Mouse (Mus musculus) thymus, postnatal 4 days (tissue): Measurements from ENCODE around the gene Mcrs1.
A peak's percentile ranks its signal among the peaks of the same experiment; 100 is the strongest.
"Not testable (repeated sequence)": the region's sequence is repeated elsewhere in the genome, so short reads cannot be mapped to it uniquely, and the experiment has no call there.

ENCODE experiments used
- DNase-seq: peaks from one replicate; pipeline ENCODE4 v3.0.0; 2021

Mcrs1 gene

GRCm38 (mm10) chr15:99251626-99252380, at the start of gene Mcrs1:
TSS of gene Mcrs1 (minus strand) at chr15:99251961.
- peak; percentile 97 for DNase-seq

GRCm38 (mm10) chr15:99296213-99296612, 44.5 kb upstream of the Mcrs1 start:
- DNase-seq: no peak

- peak; percentile 60 for DNase-seq
Measured at GRCm38 (mm10) chr15:99295484-99295981, 43.8 kb upstream of the Mcrs1 start, which contains the start of gene Fam186b. TSS of gene Fam186b (minus strand) at chr15:99295888.

- DNase-seq: peak; percentile 93
Measured at GRCm38 (mm10) chr15:99294813-99295374, 43.1 kb upstream of the Mcrs1 start, which contains the start of gene Prpf40b. TSS of gene Prpf40b (plus strand) at chr15:99295087.

- DNase-seq: no peak
Measured at GRCm38 (mm10) chr15:99294287-99294686, 42.5 kb upstream of the Mcrs1 start.

GRCm38 (mm10) chr15:99290586-99290985, 38.8 kb upstream of the Mcrs1 start:
- no peak for DNase-seq

- DNase-seq: no peak
Measured at GRCm38 (mm10) chr15:99285189-99285535, 33.4 kb upstream of the Mcrs1 start.

- DNase-seq: no peak
Measured at GRCm38 (mm10) chr15:99284527-99285188, 32.9 kb upstream of the Mcrs1 start.

GRCm38 (mm10) chr15:99283456-99283855, 31.7 kb upstream of the Mcrs1 start:
- peak; percentile 66 for DNase-seq

GRCm38 (mm10) chr15:99278271-99278670, 26.5 kb upstream of the Mcrs1 start:
- DNase-seq: no peak

- no peak for DNase-seq
Measured at GRCm38 (mm10) chr15:99276095-99276494, 24.3 kb upstream of the Mcrs1 start.

GRCm38 (mm10) chr15:99265679-99266078, 13.9 kb upstream of the Mcrs1 start:
- peak; percentile 78 for DNase-seq

GRCm38 (mm10) chr15:99264363-99264762, 12.6 kb upstream of the Mcrs1 start:
- no peak for DNase-seq

- no peak for DNase-seq
Measured at GRCm38 (mm10) chr15:99262702-99263101, 10.9 kb upstream of the Mcrs1 start.

- peak; percentile 71 for DNase-seq
Measured at GRCm38 (mm10) chr15:99259730-99260252, 8.0 kb upstream of the Mcrs1 start.

GRCm38 (mm10) chr15:99259167-99259729, 7.5 kb upstream of the Mcrs1 start:
- no peak for DNase-seq

GRCm38 (mm10) chr15:99255241-99255749, 3.5 kb upstream of the Mcrs1 start:
- DNase-seq: no peak

- DNase-seq: no peak
Measured at GRCm38 (mm10) chr15:99254477-99255005, 2.8 kb upstream of the Mcrs1 start.

GRCm38 (mm10) chr15:99253772-99254171, 2.0 kb upstream of the Mcrs1 start:
- DNase-seq: no peak

GRCm38 (mm10) chr15:99253175-99253479, 1.4 kb upstream of the Mcrs1 start:
- not testable (repeated sequence) for DNase-seq

- no peak for DNase-seq
Measured at GRCm38 (mm10) chr15:99252381-99253174, 817 bp upstream of the Mcrs1 start.

GRCm38 (mm10) chr15:99251111-99251510, 650 bp downstream of the Mcrs1 start:
- peak; percentile 44 for DNase-seq
